Mouse (Mus musculus) ES-Bruce4 (cell line): Measurements from ENCODE around the gene Fam43a.

ENCODE experiments used
- CTCF ChIP-seq: IDR thresholded peaks from one replicate; pipeline ENCODE4 v1.8.1; 2011; ENCODE audit warnings: low read depth, low read length
- EP300 ChIP-seq: IDR thresholded peaks from 2 replicates; pipeline ENCODE4 v1.6.1; 2011; ENCODE audit warnings: low read depth, low read length; ENCODE audit not compliant: insufficient read depth
- POLR2A ChIP-seq: IDR thresholded peaks from one replicate; pipeline ENCODE4 v1.8.1; 2011; ENCODE audit warnings: low read length; ENCODE audit not compliant: insufficient read depth

- TF ChIP-seq POLR2A (no peak), CTCF (no peak), EP300 (no peak)
Measured at GRCm38 (mm10) chr16:30576392-30576791, 23.1 kb upstream of the Fam43a start.
